Mouse (Mus musculus): Measurements from ENCODE around the gene Rcan2. TPM values are rescaled to one million over a fixed set of nuclear protein-coding genes. Genes with fewer than 3 reads are reported as not detected.

The Rcan2 gene
- polyA plus RNA-seq, 1 experiment from 2014 or later = 1.3 TPM

DNA sequence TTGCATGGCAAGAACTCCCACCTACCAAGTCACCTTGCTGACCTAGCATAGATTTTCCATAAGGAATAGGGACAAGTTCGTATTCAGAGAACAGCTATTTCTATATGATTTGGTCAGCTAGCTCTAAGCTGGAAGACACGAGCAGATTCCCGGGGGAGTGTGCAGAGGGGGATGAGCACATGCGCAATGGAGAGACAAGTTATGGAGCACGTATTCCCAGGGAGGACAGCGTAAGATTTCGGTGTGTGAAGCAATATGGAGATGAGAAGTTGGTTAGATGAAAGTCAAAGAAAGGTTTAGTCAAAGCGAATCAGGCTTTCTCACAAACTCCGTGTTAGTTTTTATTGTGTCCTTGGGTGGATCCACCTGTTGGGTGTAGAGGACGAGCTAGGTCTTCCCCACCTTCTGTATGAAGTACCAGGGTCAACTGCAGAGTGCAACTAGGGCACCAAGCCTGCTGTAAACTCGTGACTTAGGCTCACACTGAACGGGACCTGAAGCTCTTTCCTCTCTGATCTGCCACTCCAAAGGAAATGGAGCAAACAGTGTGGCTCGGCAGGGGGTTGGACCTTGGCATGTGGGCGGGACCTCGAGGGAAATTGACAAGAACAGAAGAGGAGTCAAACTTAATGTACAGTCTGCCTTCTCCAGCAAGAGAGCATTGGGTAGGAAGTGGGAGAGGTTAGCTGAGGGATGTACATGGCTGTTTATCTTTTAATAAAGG, 31.4 kb downstream of the Rcan2 start:
- no peak for ATAC-seq
- 64% methylated on average over 15 of the region's 15 CpGs for WGBS
- H3K36me3 ChIP-seq (ENCODE audit: control insufficient read depth, insufficient read depth) = no peaks in the 10 kb centered on the region
- peaks cover 2% of the 10 kb centered on the region; the same call in 1 of the 2 replicates for H3K4me1 ChIP-seq (replicated peaks; ENCODE audit: control insufficient read depth, insufficient read depth, low read length)
- no peak overlapping the region for H3K4me2 ChIP-seq (replicated peaks; ENCODE audit: low read depth)
- H3K9me3 ChIP-seq (ENCODE audit: control insufficient read depth) = no peaks in the 10 kb centered on the region
- no peak overlapping the region for H3K9ac ChIP-seq (ENCODE audit: low read depth, low read length)
- no peaks in the 10 kb centered on the region for H3K27me3 ChIP-seq (replicated peaks; ENCODE audit: control insufficient read depth, insufficient read depth, low read length)
- no peak overlapping the region for H3K27ac ChIP-seq (ENCODE audit: low read depth, low read length)
- no peak overlapping the region for H3K4me3 ChIP-seq (ENCODE audit: low read depth, low read length)
- TF ChIP-seq CTCF (IDR thresholded peaks at IDR 0.05; ENCODE audit: low read depth) = no peak

DNA sequence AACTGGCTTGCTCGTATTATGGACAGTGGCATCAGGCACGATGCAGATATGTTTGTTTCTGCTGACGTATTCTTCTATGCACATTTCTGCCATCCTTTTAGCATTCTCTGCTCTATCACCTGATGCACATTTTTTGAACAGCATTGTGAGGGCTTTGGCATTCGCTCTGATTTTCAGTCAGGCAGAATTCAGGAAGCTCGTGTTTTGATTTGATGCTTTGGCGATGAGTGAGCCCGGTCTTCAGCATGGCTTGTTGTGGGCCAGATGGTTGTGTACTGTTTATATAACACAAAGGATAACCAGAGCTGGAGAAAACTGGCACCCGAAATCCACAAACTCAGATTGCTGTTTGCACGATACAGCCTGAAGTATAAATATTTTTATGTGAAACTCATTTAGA, 39.1 kb downstream of the Rcan2 start:
- 81% methylated on average over 9 of the region's 9 CpGs for WGBS
- no peaks in the 10 kb centered on the region for H3K9me3 ChIP-seq (ENCODE audit: control insufficient read depth)
- no peak overlapping the region for H3K4me3 ChIP-seq (ENCODE audit: low read depth, low read length)
- no peak for ATAC-seq
- H3K27ac ChIP-seq (ENCODE audit: low read depth, low read length) = no peak overlapping the region
- H3K27me3 ChIP-seq (replicated peaks; ENCODE audit: control insufficient read depth, insufficient read depth, low read length) = no peaks in the 10 kb centered on the region
- H3K4me1 ChIP-seq (replicated peaks; ENCODE audit: control insufficient read depth, insufficient read depth, low read length) = no peaks in the 10 kb centered on the region
- no peak overlapping the region for H3K9ac ChIP-seq (ENCODE audit: low read depth, low read length)
- H3K4me2 ChIP-seq (replicated peaks; ENCODE audit: low read depth) = no peak overlapping the region
- no peak for TF ChIP-seq CTCF (IDR thresholded peaks at IDR 0.05; ENCODE audit: low read depth)
- no peaks in the 10 kb centered on the region for H3K36me3 ChIP-seq (ENCODE audit: control insufficient read depth, insufficient read depth)

DNA sequence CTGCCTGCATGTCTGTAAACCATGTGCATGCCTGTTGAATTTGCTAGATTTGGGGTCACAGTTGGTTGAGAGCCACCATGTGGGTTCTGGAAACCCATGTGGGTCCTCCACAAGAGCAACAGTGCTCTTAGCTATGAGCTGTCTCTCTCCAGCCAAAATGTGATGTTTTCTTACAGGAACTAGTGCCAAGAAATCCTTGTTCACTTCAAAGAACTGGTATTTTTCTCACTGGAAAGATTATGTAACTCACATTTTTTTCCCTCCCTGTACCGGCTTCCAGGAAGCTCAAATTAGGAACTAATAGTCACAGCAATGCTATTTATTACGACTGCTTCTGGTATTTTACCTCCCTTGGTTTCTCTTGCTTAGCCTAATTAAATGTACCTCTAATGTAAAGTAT, 45.6 kb downstream of the Rcan2 start:
- ATAC-seq = no peak
- no peak for TF ChIP-seq CTCF (IDR thresholded peaks at IDR 0.05; ENCODE audit: low read depth)
- no peaks in the 10 kb centered on the region for H3K27me3 ChIP-seq (replicated peaks; ENCODE audit: control insufficient read depth, insufficient read depth, low read length)
- no peaks in the 10 kb centered on the region for H3K36me3 ChIP-seq (ENCODE audit: control insufficient read depth, insufficient read depth)
- WGBS = 65% methylated on average over 2 of the region's 2 CpGs
- H3K9ac ChIP-seq (ENCODE audit: low read depth, low read length) = no peak overlapping the region
- no peaks in the 10 kb centered on the region for H3K9me3 ChIP-seq (ENCODE audit: control insufficient read depth)
- no peak overlapping the region for H3K4me2 ChIP-seq (replicated peaks; ENCODE audit: low read depth)
- no peak overlapping the region for H3K27ac ChIP-seq (ENCODE audit: low read depth, low read length)
- H3K4me3 ChIP-seq (ENCODE audit: low read depth, low read length) = no peak overlapping the region
- H3K4me1 ChIP-seq (replicated peaks; ENCODE audit: control insufficient read depth, insufficient read depth, low read length) = no peaks in the 10 kb centered on the region

DNA sequence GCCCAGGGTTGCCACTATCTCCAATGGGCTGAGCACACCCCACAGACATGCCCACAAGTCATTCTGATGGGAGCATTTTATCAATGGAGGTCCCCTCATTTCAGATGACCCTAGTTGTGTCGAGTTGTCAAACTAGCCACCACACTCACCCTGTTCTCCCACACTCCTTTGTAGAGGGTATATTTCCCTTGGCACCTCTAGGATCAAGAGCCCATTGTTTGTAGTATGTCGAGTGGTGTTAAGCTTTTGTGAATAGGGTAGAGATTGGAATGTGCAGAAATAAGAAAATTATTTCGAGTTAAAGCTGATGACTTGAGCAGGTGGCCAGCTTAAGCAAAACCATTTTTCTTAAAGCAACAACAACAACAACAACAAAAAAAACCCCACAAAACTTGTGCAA, 47.8 kb downstream of the Rcan2 start:
- Histone ChIP-seq H3K27me3 (replicated peaks; ENCODE audit: control insufficient read depth, insufficient read depth, low read length) (no peaks in the 10 kb centered on the region), H3K4me2 (replicated peaks; ENCODE audit: low read depth) (no peak overlapping the region), H3K4me3 (ENCODE audit: low read depth, low read length) (no peak overlapping the region), H3K36me3 (ENCODE audit: control insufficient read depth, insufficient read depth) (no peaks in the 10 kb centered on the region), H3K9ac (ENCODE audit: low read depth, low read length) (no peak overlapping the region), H3K27ac (ENCODE audit: low read depth, low read length) (no peak overlapping the region), H3K9me3 (ENCODE audit: control insufficient read depth) (no peaks in the 10 kb centered on the region), H3K4me1 (replicated peaks; ENCODE audit: control insufficient read depth, insufficient read depth, low read length) (no peaks in the 10 kb centered on the region)
- no peak for ATAC-seq
- no peak for TF ChIP-seq CTCF (IDR thresholded peaks at IDR 0.05; ENCODE audit: low read depth)
- WGBS = 71% methylated on average over 3 of the region's 3 CpGs

DNA sequence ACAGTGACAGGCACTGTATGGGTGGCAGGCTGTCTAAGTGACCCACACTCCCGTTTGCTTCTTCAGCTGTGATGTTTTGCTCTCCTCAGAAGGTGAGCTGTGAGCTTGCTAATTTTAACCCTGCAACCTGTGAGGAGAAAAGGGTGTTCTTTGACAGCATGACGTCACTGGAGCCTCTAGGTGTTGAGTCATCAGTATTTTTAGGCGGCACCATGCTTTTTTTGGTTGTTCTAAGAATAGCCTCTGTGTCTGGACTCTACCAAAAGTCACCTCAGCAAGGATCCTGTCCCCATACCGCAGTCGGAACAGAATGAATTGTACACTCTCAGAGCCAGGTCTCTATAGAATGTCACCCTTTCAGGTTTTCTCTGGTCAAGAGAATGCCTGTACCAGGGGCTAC, 54.0 kb downstream of the Rcan2 start:
- H3K27me3 ChIP-seq (replicated peaks; ENCODE audit: control insufficient read depth, insufficient read depth, low read length) = no peaks in the 10 kb centered on the region
- H3K4me2 ChIP-seq (replicated peaks; ENCODE audit: low read depth) = no peak overlapping the region
- H3K9ac ChIP-seq (ENCODE audit: low read depth, low read length) = no peak overlapping the region
- 84% methylated on average over 5 of the region's 5 CpGs for WGBS
- no peaks in the 10 kb centered on the region for H3K4me1 ChIP-seq (replicated peaks; ENCODE audit: control insufficient read depth, insufficient read depth, low read length)
- H3K9me3 ChIP-seq (ENCODE audit: control insufficient read depth) = no peaks in the 10 kb centered on the region
- no peak overlapping the region for H3K4me3 ChIP-seq (ENCODE audit: low read depth, low read length)
- no peak for TF ChIP-seq CTCF (IDR thresholded peaks at IDR 0.05; ENCODE audit: low read depth)
- H3K27ac ChIP-seq (ENCODE audit: low read depth, low read length) = no peak overlapping the region
- H3K36me3 ChIP-seq (ENCODE audit: control insufficient read depth, insufficient read depth) = no peaks in the 10 kb centered on the region
- ATAC-seq = no peak

DNA sequence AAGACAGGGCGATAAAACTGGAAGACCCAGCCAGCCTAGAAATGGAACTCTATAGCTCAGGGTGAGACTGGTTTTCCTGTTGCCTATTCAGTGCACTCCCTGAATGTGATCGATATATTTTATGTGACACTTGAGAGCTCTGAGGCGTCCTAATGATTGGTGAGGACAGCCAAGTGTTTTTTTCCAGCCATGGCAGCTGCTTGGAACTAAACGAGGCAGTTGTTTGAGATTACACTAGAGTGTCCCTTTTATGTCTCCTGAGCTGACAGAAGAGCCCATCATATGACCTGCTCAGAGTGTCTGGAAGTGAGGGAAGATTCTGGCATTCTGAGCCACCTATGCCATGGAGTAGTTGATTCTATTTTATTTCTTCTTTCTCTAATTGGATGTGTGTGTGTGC, 54.9 kb downstream of the Rcan2 start:
- Histone ChIP-seq H3K27me3 (replicated peaks; ENCODE audit: control insufficient read depth, insufficient read depth, low read length) (no peaks in the 10 kb centered on the region), H3K36me3 (ENCODE audit: control insufficient read depth, insufficient read depth) (no peaks in the 10 kb centered on the region), H3K4me1 (replicated peaks; ENCODE audit: control insufficient read depth, insufficient read depth, low read length) (no peaks in the 10 kb centered on the region), H3K27ac (ENCODE audit: low read depth, low read length) (no peak overlapping the region), H3K9me3 (ENCODE audit: control insufficient read depth) (no peaks in the 10 kb centered on the region), H3K4me3 (ENCODE audit: low read depth, low read length) (no peak overlapping the region), H3K4me2 (replicated peaks; ENCODE audit: low read depth) (no peak overlapping the region), H3K9ac (ENCODE audit: low read depth, low read length) (no peak overlapping the region)
- 58% methylated on average over 4 of the region's 4 CpGs for WGBS
- no peak for ATAC-seq
- TF ChIP-seq CTCF (IDR thresholded peaks at IDR 0.05; ENCODE audit: low read depth) = no peak
